Mouse (Mus musculus): Measurements from ENCODE around the gene Bub1b. TPM values are rescaled to one million over a fixed set of nuclear protein-coding genes. Genes with fewer than 3 reads are reported as not detected.

Bub1b gene
- polyA plus RNA-seq, 1 experiment from 2014 or later = 65.8 TPM

Other genes with a start within 250 kb of the Bub1b start
- 1.2 and 1.5 TPM in 2 replicates for gene Gpr176, start 224.8 kb upstream of the Bub1b start, polyA plus RNA-seq (2016; fragmentation: Nextera tagmentation; extraction: Ambion mirVana)
- 13.2 and 13.6 TPM in 2 replicates for gene Eif2ak4, start 209.6 kb upstream of the Bub1b start, polyA plus RNA-seq (2016; fragmentation: Nextera tagmentation; extraction: Ambion mirVana)
- gene Srp14, start 118.5 kb upstream of the Bub1b start, polyA plus RNA-seq (2016; fragmentation: Nextera tagmentation; extraction: Ambion mirVana) = 261 and 288 TPM in 2 replicates
- gene Bmf, start 48.5 kb upstream of the Bub1b start, polyA plus RNA-seq (2016; fragmentation: Nextera tagmentation; extraction: Ambion mirVana) = 5.4 and 6.2 TPM in 2 replicates
- 6.2 and 6.8 TPM in 2 replicates for gene Pak6, start 65.1 kb downstream of the Bub1b start, polyA plus RNA-seq (2016; fragmentation: Nextera tagmentation; extraction: Ambion mirVana)
- not detected in 2 replicates for gene Ankrd63, start 105.8 kb downstream of the Bub1b start, polyA plus RNA-seq (2016; fragmentation: Nextera tagmentation; extraction: Ambion mirVana)
- 0.44 and 0.59 TPM in 2 replicates for gene Plcb2, start 130.2 kb downstream of the Bub1b start, polyA plus RNA-seq (2016; fragmentation: Nextera tagmentation; extraction: Ambion mirVana)
- gene Inafm2, start 147.5 kb downstream of the Bub1b start, polyA plus RNA-seq (2016; fragmentation: Nextera tagmentation; extraction: Ambion mirVana) = 24.2 and 25.1 TPM in 2 replicates
- gene Ccdc9b, start 164.4 kb downstream of the Bub1b start, polyA plus RNA-seq (2016; fragmentation: Nextera tagmentation; extraction: Ambion mirVana) = 1.3 and 1.7 TPM in 2 replicates
- not detected in 2 replicates for gene Phgr1, start 174.6 kb downstream of the Bub1b start, polyA plus RNA-seq (2016; fragmentation: Nextera tagmentation; extraction: Ambion mirVana)
- 20.9 and 23.9 TPM in 2 replicates for gene Disp2, start 181.5 kb downstream of the Bub1b start, polyA plus RNA-seq (2016; fragmentation: Nextera tagmentation; extraction: Ambion mirVana)
- gene Knstrn, start 215.8 kb downstream of the Bub1b start, polyA plus RNA-seq (2016; fragmentation: Nextera tagmentation; extraction: Ambion mirVana) = 88.9 and 100 TPM in 2 replicates

Measured in hindbrain, embryonic 12.5 days (tissue).